Mouse (Mus musculus) brain, embryonic 14.5 days (tissue): Measurements from ENCODE around the gene Hpcal4.

Source experiments
- CTCF ChIP-seq: fragments of 200-500 bp; IDR thresholded peaks from 2 replicates; pipeline ENCODE4 v1.5.1; 2012; ENCODE audit warnings: inconsistent platforms, mild to moderate bottlenecking, moderate library complexity, borderline replicate concordance; ENCODE audit not compliant: insufficient read depth, insufficient read length; ENCODE audit errors: extremely low read depth
- POLR2A ChIP-seq: fragments of 200-500 bp; IDR thresholded peaks from 2 replicates; pipeline ENCODE4 v1.6.1; 2012; ENCODE audit warnings: mild to moderate bottlenecking, inconsistent platforms, borderline replicate concordance; ENCODE audit not compliant: poor library complexity, insufficient read depth, insufficient read length, severe bottlenecking; ENCODE audit errors: extremely low read depth

DNA sequence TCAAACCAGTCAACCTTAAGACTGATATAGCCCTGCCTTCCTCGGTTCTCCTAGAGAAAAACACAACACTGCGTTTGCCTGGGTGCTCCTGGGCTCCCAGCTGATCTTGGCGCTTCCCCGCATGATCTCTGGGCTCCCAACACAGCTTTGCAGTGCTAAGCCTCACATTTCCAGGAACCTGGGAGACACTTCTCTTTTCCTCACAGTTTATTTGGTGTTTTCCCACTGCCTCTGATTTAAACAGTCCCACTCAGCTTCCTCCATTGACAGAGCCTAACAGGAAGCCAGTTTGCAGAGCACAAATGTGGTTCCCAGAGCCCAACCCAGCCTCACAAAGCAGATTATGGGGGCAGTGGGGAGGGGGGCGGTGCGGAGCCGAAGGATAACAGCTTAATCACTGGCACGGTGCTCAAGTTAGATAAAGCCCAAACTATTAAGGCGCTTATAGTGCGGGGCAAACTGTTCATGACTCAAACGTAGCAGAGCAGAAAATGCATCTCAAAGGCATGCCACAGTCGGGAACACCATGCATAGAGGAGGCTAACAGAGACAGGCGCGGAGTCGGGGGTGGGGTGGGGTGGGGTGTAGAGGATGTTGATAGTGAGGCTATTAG lies 20.6 kb upstream of the Hpcal4 start:
- TF ChIP-seq CTCF (no peak), POLR2A (no peak)
